Mouse (Mus musculus) G1E (cell line): Measurements from ENCODE around the gene Numa1.

ENCODE experiments used
- CTCF ChIP-seq: IDR thresholded peaks from 2 replicates; pipeline ENCODE4 v1.5.1; 2012; ENCODE audit warnings: low read depth, low read length, inconsistent platforms, mixed read lengths
- GATA1 ChIP-seq: IDR thresholded peaks from 2 replicates; pipeline ENCODE4 v1.6.1; 2012; ENCODE audit warnings: borderline replicate concordance, low read length, inconsistent platforms, mixed read lengths
- POLR2AphosphoS5 ChIP-seq: IDR thresholded peaks from 2 replicates; pipeline ENCODE4 v1.6.1; 2012; ENCODE audit warnings: low read depth, low read length, inconsistent platforms; ENCODE audit not compliant: insufficient replicate concordance

DNA sequence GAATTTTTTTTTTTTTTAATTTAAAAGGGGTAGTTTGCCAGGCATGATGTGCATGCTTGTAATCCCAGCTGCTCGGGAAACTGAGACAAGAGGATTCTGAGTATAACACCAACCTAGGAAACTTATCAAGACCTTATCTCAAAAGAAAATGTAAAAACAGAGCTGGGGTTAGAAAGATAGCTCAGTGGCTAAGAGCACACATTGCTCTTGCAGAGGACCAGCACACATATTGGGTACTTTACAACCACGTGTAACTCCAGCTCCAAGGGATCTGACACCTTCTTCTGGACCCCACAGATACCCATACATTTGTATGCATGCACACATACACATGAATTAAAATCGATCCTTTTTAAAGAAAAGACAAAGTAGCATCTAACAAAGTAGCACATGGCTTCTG is 127.4 kb downstream of the Numa1 start:
- TF ChIP-seq POLR2AphosphoS5, result no peak
- no peak for TF ChIP-seq CTCF
- no peak for TF ChIP-seq GATA1
